Mouse (Mus musculus): ENCODE results near the gene Lrrc4c.

DNA sequence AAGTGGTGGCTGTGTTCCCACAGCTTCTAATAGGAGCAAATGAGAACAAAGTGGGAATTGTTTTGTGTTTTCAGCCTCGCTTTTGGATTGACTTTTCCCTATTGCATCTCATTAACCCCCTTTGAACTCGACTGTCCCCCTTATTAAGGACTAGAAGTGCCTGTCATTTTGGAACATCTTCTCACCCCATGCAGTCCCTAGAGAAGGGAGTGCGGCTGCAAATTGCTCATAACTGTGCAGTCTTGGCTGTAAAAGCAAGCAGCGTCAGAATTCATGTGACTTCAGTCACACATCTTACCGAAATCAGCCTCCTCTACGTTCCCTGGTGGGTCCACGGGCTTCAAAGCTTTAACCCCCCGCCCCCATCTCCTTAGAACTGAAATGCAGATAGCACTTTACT lies 1.2 kb downstream of the Lrrc4c start:
- TF ChIP-seq CTCF (IDR thresholded peaks at IDR 0.05; ENCODE audit: borderline replicate concordance, insufficient read depth, low read depth, low read length) (no peak), POLR2A (IDR thresholded peaks at IDR 0.05; ENCODE audit: borderline replicate concordance, insufficient read depth, low read length) (peak; percentile 47; the same call in 1 of the 2 replicates)

Data from cerebellum, adult 2 months (tissue).